Mouse (Mus musculus): ENCODE measurements around the gene Nxph1. TPM values are rescaled to one million over a fixed set of nuclear protein-coding genes. Genes with fewer than 3 reads are reported as not detected.

Nxph1 gene
- polyA plus RNA-seq, 1 experiment = not detected

- H3K4me1 ChIP-seq (ENCODE audit: control insufficient read depth, insufficient read depth, low read length) = no peaks in the 10 kb centered on the region
- no peak for TF ChIP-seq CTCF (IDR thresholded peaks at IDR 0.05; ENCODE audit: insufficient read depth, low read depth, low read length)
- no peak for TF ChIP-seq POLR2A (IDR thresholded peaks at IDR 0.05; ENCODE audit: insufficient read depth, low read depth, low read length)
- H3K27ac ChIP-seq (ENCODE audit: insufficient read depth, low read depth, low read length) = no peak overlapping the region
- WGBS = 51% methylated on average over 3 of the region's 3 CpGs
- H3K4me3 ChIP-seq (ENCODE audit: insufficient read depth, low read depth, low read length) = no peak overlapping the region
These were observed 118.2 kb downstream of the Nxph1 start for GRCm38 (mm10) chr6:9066435-9066834.

DNA sequence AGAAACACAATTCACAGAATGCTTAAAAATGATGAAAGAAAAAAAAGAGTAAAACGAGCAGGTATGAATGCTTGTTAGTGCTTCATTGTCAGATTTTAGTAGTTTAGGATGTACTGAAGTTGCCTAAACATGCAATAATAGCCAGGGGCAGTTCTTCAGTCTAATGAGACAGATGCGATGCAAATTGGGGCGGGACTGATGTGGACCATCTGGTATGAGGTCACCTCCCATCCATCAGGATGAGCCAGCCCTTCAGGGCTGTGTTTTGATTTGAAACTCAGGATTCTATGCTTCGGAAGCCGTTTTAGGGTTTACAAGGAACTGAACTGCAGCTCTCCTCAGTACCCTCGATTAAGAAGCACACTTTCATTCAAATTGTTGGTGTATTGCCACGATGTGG, 121.7 kb downstream of the Nxph1 start:
- TF ChIP-seq POLR2A (IDR thresholded peaks at IDR 0.05; ENCODE audit: insufficient read depth, low read depth, low read length) = no peak
- TF ChIP-seq CTCF (IDR thresholded peaks at IDR 0.05; ENCODE audit: insufficient read depth, low read depth, low read length) = no peak
- H3K4me3 ChIP-seq (ENCODE audit: insufficient read depth, low read depth, low read length) = no peak overlapping the region
- 76% methylated on average over 7 of the region's 7 CpGs for WGBS

DNA sequence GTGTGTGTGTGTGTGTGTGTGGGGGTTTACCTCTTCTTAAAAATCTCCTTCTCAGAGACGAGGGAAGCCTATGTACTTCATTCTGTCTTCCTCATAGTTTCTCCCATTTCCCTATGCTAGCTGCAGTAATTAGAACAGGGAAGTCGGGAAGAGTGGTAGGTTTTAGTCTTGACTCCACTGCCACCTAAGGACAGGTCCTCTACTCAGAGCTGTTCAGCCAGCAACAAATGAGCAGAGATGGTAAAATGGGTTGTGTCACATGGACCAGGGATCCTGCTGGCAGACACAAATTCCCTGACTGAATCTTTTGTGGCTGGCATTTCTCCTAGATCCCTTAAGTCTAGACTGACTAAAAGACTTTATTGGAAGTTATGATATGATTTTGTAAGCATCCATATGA, 128.2 kb downstream of the Nxph1 start:
- Histone ChIP-seq H3K27ac (ENCODE audit: insufficient read depth, low read depth, low read length) (no peak overlapping the region), H3K4me3 (ENCODE audit: insufficient read depth, low read depth, low read length) (no peak overlapping the region), H3K4me1 (ENCODE audit: control insufficient read depth, insufficient read depth, low read length) (no peaks in the 10 kb centered on the region)
- 68% methylated on average over 2 of the region's 2 CpGs for WGBS
- TF ChIP-seq POLR2A (IDR thresholded peaks at IDR 0.05; ENCODE audit: insufficient read depth, low read depth, low read length) = no peak
- no peak for TF ChIP-seq CTCF (IDR thresholded peaks at IDR 0.05; ENCODE audit: insufficient read depth, low read depth, low read length)

More for the DNA sequence above, 121.7 kb downstream of the Nxph1 start:
- Histone ChIP-seq H3K4me1 (ENCODE audit: control insufficient read depth, insufficient read depth, low read length) (no peaks in the 10 kb centered on the region), H3K27ac (ENCODE audit: insufficient read depth, low read depth, low read length) (no peak overlapping the region)

DNA sequence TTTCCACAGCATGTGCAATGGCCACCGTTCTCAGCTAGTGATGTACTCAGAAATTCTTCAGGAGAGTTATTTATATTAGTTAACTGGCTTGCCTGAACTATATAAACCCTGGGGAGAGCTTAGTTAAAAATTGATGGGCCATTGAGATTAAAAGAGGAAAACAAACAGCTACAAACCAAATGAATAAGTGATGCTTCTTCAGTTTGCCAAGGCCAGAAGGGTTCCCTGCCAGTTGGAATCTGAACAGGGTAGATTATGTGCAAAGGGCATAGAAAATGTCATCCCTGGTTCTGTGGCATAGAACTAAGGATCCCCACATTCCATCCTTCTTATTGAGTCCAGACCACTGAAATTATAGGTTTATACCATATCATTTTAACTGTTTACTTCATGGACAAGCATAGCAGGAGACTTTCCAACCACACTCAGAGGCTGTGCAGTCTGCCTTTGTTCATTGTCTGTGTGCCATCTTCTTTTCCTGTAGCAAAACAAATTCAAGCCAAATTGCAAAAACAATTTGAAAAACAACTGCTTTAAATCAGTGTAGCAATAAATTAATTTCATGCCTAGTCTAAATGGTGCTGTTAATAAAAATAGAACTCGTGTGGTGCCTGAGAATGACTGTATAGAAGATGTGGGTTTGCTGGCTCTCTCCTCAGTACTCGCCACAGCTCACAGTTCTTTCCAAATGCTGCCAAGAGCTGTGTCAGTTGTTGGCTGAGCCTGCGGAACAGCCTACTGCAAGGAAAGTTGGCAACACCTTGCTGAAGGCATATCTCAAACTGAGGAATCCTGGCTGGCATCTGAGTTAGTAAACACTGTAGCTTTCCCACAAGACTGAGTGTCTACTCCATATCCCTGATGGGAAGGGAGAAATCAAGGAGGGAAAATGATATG, 129.8 kb downstream of the Nxph1 start:
- Histone ChIP-seq H3K4me1 (ENCODE audit: control insufficient read depth, insufficient read depth, low read length) (no peaks in the 10 kb centered on the region), H3K27ac (ENCODE audit: insufficient read depth, low read depth, low read length) (no peak overlapping the region), H3K4me3 (ENCODE audit: insufficient read depth, low read depth, low read length) (no peak overlapping the region)
- no peak for TF ChIP-seq POLR2A (IDR thresholded peaks at IDR 0.05; ENCODE audit: insufficient read depth, low read depth, low read length)
- TF ChIP-seq CTCF (IDR thresholded peaks at IDR 0.05; ENCODE audit: insufficient read depth, low read depth, low read length) = no peak
- 34% methylated on average over 4 of the region's 4 CpGs for whole genome bisulfite sequencing

DNA sequence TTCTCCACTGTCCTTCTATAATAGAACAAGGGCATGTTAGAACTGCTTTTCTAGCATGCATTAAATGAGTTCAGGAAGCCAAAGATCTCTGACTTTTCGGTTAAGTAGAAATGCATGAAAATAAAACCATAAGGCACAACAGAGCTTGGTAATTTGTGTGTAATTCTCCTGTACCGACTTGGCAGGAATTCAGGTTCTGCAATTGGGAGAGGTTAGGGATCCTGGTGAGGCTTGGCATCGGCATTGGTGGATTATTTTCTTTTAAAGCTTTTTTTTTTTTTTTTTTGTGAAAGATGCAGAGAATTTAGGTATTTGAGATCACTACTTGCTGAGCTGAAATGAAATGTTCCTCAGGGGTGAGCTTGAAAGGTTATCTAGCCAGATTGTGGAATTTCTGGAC, 135.6 kb downstream of the Nxph1 start:
- no peaks in the 10 kb centered on the region for H3K4me1 ChIP-seq (ENCODE audit: control insufficient read depth, insufficient read depth, low read length)
- WGBS = 58% methylated on average over 3 of the region's 3 CpGs
- TF ChIP-seq CTCF (IDR thresholded peaks at IDR 0.05; ENCODE audit: insufficient read depth, low read depth, low read length) = no peak
- no peak for TF ChIP-seq POLR2A (IDR thresholded peaks at IDR 0.05; ENCODE audit: insufficient read depth, low read depth, low read length)
- H3K27ac ChIP-seq (ENCODE audit: insufficient read depth, low read depth, low read length) = no peak overlapping the region
- no peak overlapping the region for H3K4me3 ChIP-seq (ENCODE audit: insufficient read depth, low read depth, low read length)

- 87% methylated on average over 2 of the region's 2 CpGs for WGBS
- Histone ChIP-seq H3K4me3 (ENCODE audit: insufficient read depth, low read depth, low read length) (no peak overlapping the region), H3K27ac (ENCODE audit: insufficient read depth, low read depth, low read length) (no peak overlapping the region), H3K4me1 (ENCODE audit: control insufficient read depth, insufficient read depth, low read length) (no peaks in the 10 kb centered on the region)
- TF ChIP-seq POLR2A (IDR thresholded peaks at IDR 0.05; ENCODE audit: insufficient read depth, low read depth, low read length) (no peak), CTCF (IDR thresholded peaks at IDR 0.05; ENCODE audit: insufficient read depth, low read depth, low read length) (no peak)
These were observed 149.1 kb downstream of the Nxph1 start for GRCm38 (mm10) chr6:9097345-9097744.

GRCm38 (mm10) chr6:9107366-9107765, 159.1 kb downstream of the Nxph1 start:
- no peak overlapping the region for H3K27ac ChIP-seq (ENCODE audit: insufficient read depth, low read depth, low read length)
- TF ChIP-seq CTCF (IDR thresholded peaks at IDR 0.05; ENCODE audit: insufficient read depth, low read depth, low read length) = no peak
- TF ChIP-seq POLR2A (IDR thresholded peaks at IDR 0.05; ENCODE audit: insufficient read depth, low read depth, low read length) = no peak
- H3K4me3 ChIP-seq (ENCODE audit: insufficient read depth, low read depth, low read length) = no peak overlapping the region
- no peaks in the 10 kb centered on the region for H3K4me1 ChIP-seq (ENCODE audit: control insufficient read depth, insufficient read depth, low read length)

DNA sequence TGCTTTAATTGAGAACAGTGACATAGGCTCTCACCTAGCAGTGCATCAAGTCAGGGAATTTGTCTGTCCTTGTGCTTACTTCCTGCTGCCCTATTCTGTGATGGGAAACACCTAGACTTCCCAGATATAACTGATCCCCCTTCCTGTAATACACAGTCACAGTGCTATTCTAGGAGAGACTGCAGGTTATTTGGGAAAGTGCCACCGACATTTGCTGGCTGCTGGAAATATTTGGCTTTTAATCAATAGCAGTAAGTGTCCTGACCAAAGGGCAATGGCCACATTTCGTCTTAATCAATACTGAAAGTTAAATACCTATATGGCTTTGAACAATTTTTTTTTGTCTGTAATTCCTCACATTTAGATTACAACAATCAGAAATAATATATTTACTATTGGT, 170.9 kb downstream of the Nxph1 start:
- 84% methylated on average over 2 of the region's 2 CpGs for WGBS
- no peak overlapping the region for H3K4me3 ChIP-seq (ENCODE audit: insufficient read depth, low read depth, low read length)
- no peak for TF ChIP-seq CTCF (IDR thresholded peaks at IDR 0.05; ENCODE audit: insufficient read depth, low read depth, low read length)
- no peak for TF ChIP-seq POLR2A (IDR thresholded peaks at IDR 0.05; ENCODE audit: insufficient read depth, low read depth, low read length)
- H3K27ac ChIP-seq (ENCODE audit: insufficient read depth, low read depth, low read length) = no peak overlapping the region
- no peaks in the 10 kb centered on the region for H3K4me1 ChIP-seq (ENCODE audit: control insufficient read depth, insufficient read depth, low read length)

DNA sequence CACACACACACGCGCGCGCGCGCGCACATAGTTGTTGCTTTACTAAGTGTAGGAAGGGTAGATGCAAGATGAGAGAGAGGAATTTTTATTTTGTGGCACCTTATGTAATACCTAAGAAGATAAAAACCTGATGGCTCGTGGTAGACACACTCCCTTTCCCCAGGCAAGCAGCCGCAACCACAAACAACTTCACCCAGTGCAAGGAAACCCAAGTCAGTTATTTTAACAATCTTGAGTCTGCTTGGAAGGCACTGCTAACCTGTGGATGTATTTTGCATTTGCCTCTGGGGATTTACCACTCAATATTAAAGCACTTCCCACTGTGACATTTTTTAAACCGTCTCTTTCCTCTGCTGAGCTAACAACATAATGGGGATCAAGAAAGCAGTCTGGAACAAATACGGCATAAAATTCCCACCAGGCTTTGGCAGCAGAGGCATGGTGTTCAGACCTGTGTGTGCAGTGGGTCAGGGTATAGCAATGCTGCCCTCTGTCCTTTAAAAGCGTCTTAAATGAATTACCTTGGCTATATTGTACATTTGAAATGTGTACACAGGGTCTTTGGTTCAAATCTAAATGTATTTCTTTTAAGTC, 176.2 kb downstream of the Nxph1 start:
- Histone ChIP-seq H3K27ac (ENCODE audit: insufficient read depth, low read depth, low read length) (no peak overlapping the region), H3K4me1 (ENCODE audit: control insufficient read depth, insufficient read depth, low read length) (no peaks in the 10 kb centered on the region), H3K4me3 (ENCODE audit: insufficient read depth, low read depth, low read length) (no peak overlapping the region)
- TF ChIP-seq POLR2A (IDR thresholded peaks at IDR 0.05; ENCODE audit: insufficient read depth, low read depth, low read length) = no peak
- TF ChIP-seq CTCF (IDR thresholded peaks at IDR 0.05; ENCODE audit: insufficient read depth, low read depth, low read length) = no peak
- WGBS = 80% methylated on average over 12 of the region's 12 CpGs
